Mouse (Mus musculus): ENCODE data around the gene Klhl36. TPM values are rescaled to one million over a fixed set of nuclear protein-coding genes. Genes with fewer than 3 reads are reported as not detected.

The Klhl36 gene
- total RNA-seq, 2 experiments from 2014 or later = 1.2 to 1.3 TPM

GRCm38 (mm10) chr8:119926474-119926873, 64.4 kb downstream of the Klhl36 start:
- DNase-seq (ENCODE audit: low spot score) = no peak

Other genes starting within 250 kb of the Klhl36 start
- under 1 TPM in 1 of 2 experiments, not detected in 1; 0.14 TPM for gene Adad2, start 249.5 kb upstream of the Klhl36 start, total RNA-seq (2021)
- gene Kcng4, start 226.6 kb upstream of the Klhl36 start, total RNA-seq (2021) = 10 to 100 TPM; 11.4 to 11.8 TPM
- 10 to 100 TPM; 60.2 to 82.9 TPM for gene Wfdc1, start 195.9 kb upstream of the Klhl36 start, total RNA-seq (2021)
- gene Atp2c2, start 162.3 kb upstream of the Klhl36 start, total RNA-seq (2021) = under 1 TPM in 1 of 2 experiments, not detected in 1; 0.14 TPM
- gene Tldc1, start 83.8 kb upstream of the Klhl36 start, total RNA-seq (2021) = 1 to 10 TPM; 3.4 TPM
- 1 to 10 TPM; 4.7 to 6.0 TPM for gene Cotl1, start 21.7 kb upstream of the Klhl36 start, total RNA-seq (2021)
- 10 to 100 TPM; 62.1 to 62.7 TPM for gene Usp10, start 48.1 kb downstream of the Klhl36 start, total RNA-seq (2021)
- gene Gm20388, start 48.6 kb downstream of the Klhl36 start, total RNA-seq (2021) = 10 to 100 TPM; 10.5 to 12.3 TPM
- 10 to 100 TPM; 11.2 to 13.1 TPM for gene Crispld2, start 130.2 kb downstream of the Klhl36 start, total RNA-seq (2021)
- gene Zdhhc7, start 239.2 kb downstream of the Klhl36 start, total RNA-seq (2021) = 10 to 100 TPM; 20.4 to 24.6 TPM

Measured in gastrocnemius, adult 18-20 months (tissue).